Mouse (Mus musculus) lung, postnatal 0 days (tissue): ENCODE measurements around the gene Heatr5a.

ENCODE experiments used
- CTCF ChIP-seq: IDR thresholded peaks from 2 replicates; pipeline ENCODE4 v1.5.1; 2016; ENCODE audit warnings: antibody characterized with exemption, mild to moderate bottlenecking
- EP300 ChIP-seq: IDR thresholded peaks from 2 replicates; pipeline ENCODE4 v1.6.1; 2016; ENCODE audit warnings: antibody characterized with exemption, mild to moderate bottlenecking, control low read depth

DNA sequence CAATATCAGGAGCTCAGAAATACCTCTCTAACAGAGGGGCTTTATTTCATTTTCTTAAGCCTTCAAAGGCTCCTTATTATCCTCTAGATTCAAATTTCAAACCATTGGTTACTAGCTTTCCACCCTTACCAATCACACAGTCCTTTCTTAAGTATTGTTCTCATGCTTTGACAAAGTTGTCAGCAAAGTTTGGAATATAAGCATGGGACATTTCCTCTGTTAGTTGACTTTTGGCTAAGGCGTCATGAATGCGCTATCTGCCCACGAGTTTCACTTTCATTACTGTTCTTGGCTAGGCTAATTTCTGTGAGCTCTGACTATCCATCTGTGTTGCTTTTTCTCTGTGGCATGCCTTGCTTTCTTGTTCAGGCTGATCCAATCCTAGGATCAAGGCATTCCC, 31.6 kb upstream of the Heatr5a start:
- TF ChIP-seq EP300 = no peak
- no peak for TF ChIP-seq CTCF
